Mouse (Mus musculus) inflammation-experienced regulatory T-cells, adult 6 months (primary cell): ENCODE results near the gene Fam186b. TPM values are rescaled to one million over a fixed set of nuclear protein-coding genes. Genes with fewer than 3 reads are reported as not detected.
"Not testable (repeated sequence)": the region's sequence is repeated elsewhere in the genome, so short reads cannot be mapped to it uniquely, and the experiment has no call there.

Experiments used
- ATAC-seq: one replicate; pipeline ENCODE4 v1.8.0; 2017
- polyA plus RNA-seq, 3 experiments: library from polyadenylated mRNA; unstranded; fragments of 100-300 nt; shearing (Covaris generic); gene quantifications; one replicate each; pipeline ENCODE4 v1.2.1; 2017

Fam186b gene
- polyA plus RNA-seq, 3 experiments from 2014 or later = 0.29 to 0.48 TPM; not detected in 1

GRCm38 (mm10) chr15:99255241-99255749 is 40.4 kb downstream of the Fam186b start:
- no peak for ATAC-seq

GRCm38 (mm10) chr15:99254477-99255005 is 41.1 kb downstream of the Fam186b start:
- ATAC-seq = no peak

GRCm38 (mm10) chr15:99253772-99254171 is 41.9 kb downstream of the Fam186b start:
- ATAC-seq = no peak

GRCm38 (mm10) chr15:99253175-99253479 is 42.6 kb downstream of the Fam186b start:
- not testable (repeated sequence) for ATAC-seq

GRCm38 (mm10) chr15:99252381-99253174 is 43.1 kb downstream of the Fam186b start:
- no peak for ATAC-seq

GRCm38 (mm10) chr15:99251626-99252380 is 43.9 kb downstream of the Fam186b start, which contains the start of gene Mcrs1:
TSS of gene Mcrs1 (minus strand) at chr15:99251961.
- peak; percentile 93 for ATAC-seq

- not testable (repeated sequence) for ATAC-seq
Measured at GRCm38 (mm10) chr15:99251111-99251510, 44.6 kb downstream of the Fam186b start.

GRCm38 (mm10) chr15:99249938-99250337 is 45.8 kb downstream of the Fam186b start:
- ATAC-seq = no peak

GRCm38 (mm10) chr15:99248972-99249371 is 46.7 kb downstream of the Fam186b start:
- ATAC-seq = no peak

- not testable (repeated sequence) for ATAC-seq
Measured at GRCm38 (mm10) chr15:99246736-99247135, 49.0 kb downstream of the Fam186b start.

- ATAC-seq = no peak
Measured at GRCm38 (mm10) chr15:99242045-99242444, 53.6 kb downstream of the Fam186b start.

GRCm38 (mm10) chr15:99241249-99241648 is 54.4 kb downstream of the Fam186b start:
- ATAC-seq = no peak

- ATAC-seq = no peak
Measured at GRCm38 (mm10) chr15:99240129-99240528, 55.6 kb downstream of the Fam186b start.

- no peak for ATAC-seq
Measured at GRCm38 (mm10) chr15:99238006-99238405, 57.7 kb downstream of the Fam186b start.

- no peak for ATAC-seq
Measured at GRCm38 (mm10) chr15:99234326-99235010, 61.2 kb downstream of the Fam186b start.

- peak; percentile 58 for ATAC-seq
Measured at GRCm38 (mm10) chr15:99233719-99234118, 62.0 kb downstream of the Fam186b start.

GRCm38 (mm10) chr15:99231998-99232397 is 63.7 kb downstream of the Fam186b start:
- ATAC-seq = no peak

- ATAC-seq = no peak
Measured at GRCm38 (mm10) chr15:99226090-99226489, 69.6 kb downstream of the Fam186b start.

- no peak for ATAC-seq
Measured at GRCm38 (mm10) chr15:99225081-99225810, 70.4 kb downstream of the Fam186b start.

- peak; percentile 73 for ATAC-seq
Measured at GRCm38 (mm10) chr15:99224208-99224911, 71.3 kb downstream of the Fam186b start, which contains the start of gene Kcnh3. TSS of gene Kcnh3 (plus strand) at chr15:99224861.

- peak; percentile 23 for ATAC-seq
Measured at GRCm38 (mm10) chr15:99223585-99224207, 72.0 kb downstream of the Fam186b start.
